Mouse (Mus musculus) cerebellum, adult 11-12 months (tissue): ENCODE measurements at regions not wholly inside any gene's neighbourhood (a gene's known extent, or its start where the extent isn't known, plus 50 kb on each side); places are given as distances from the start of the nearest gene placed in this dataset.

Experiments
- DNase-seq: peaks from one replicate; pipeline ENCODE4 v3.0.0; 2022

DNA sequence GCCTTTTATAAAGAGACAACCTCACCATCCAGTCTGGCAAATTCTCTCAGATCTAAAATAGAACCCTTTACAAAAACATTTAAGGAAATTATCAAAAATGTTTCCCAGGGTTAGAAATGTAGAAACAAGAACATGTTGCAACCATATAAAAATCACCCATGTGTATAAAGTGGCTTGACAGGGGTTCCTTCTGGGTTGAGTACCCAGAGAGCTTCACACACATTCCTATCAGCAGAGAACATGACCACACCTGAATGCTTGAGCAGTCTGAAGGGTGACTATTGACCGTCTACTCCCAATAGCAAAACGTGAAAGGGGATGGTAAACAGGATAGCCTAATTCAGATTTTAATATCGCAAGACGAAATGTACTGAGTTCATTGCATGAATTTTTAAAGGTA, 57.8 kb upstream of the Zfand5 start:
- DNase-seq = no peak

GRCm38 (mm10) chr19:21193461-21193860, 78.6 kb upstream of the Zfand5 start:
- DNase-seq = no peak

DNA sequence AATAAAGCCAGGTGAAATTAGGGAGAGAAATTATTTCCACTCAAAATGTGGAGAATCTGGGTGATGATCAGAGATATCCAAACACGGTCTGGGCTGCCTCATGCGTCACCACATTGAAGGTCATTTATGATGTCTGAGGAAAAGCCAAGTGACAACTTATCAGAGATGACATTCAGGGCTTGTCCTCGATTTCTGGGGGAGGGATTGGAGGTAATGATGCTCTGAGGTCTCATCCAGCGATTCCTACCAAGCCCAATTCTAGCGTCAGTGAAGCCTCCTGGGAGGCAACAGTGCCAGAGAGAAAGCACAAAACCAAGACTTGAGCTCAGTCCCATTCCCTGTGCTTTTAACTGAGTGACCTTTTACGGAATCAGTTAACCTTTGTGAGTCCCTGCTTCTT, 79.5 kb upstream of the Zfand5 start:
- no peak for DNase-seq

DNA sequence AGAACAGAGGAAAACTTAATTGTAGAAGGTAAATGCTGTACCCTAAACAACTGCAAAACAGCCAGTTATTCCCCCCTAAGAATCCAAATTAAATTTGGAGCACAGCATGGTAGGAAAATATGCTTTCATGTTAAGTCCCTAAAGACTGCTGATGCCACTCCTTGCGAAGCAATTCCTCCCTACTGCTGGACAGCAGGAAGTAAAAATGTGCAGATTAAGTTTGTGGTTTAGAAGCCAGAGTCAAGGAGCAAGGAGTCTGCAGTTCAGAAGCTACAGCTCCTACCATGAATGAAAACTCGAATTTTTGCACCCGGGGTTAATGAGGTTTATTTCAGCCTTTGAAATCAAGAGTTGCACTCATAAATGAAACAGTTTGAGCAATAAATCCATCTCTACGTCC, 82.9 kb upstream of the Zfand5 start:
- no peak for DNase-seq

DNA sequence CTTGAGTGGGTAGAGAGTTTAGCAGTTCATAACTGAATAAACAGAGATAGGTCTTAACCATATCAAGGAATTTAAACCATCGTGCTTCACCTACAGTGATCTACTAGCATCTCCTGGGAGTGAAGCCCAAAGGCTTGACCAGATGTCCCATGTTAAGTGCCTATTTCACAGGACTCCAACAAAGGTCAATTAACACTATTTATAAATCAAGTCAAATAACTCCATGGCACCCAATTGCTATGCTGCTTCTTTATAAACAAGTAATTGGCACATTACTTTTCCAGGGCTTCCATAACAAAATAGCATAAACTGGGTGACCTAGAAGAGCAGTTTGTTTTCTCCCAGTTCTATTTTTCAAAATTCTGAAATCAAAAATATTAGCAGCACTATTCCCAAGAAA, 85.4 kb upstream of the Zfand5 start:
- no peak for DNase-seq

DNA sequence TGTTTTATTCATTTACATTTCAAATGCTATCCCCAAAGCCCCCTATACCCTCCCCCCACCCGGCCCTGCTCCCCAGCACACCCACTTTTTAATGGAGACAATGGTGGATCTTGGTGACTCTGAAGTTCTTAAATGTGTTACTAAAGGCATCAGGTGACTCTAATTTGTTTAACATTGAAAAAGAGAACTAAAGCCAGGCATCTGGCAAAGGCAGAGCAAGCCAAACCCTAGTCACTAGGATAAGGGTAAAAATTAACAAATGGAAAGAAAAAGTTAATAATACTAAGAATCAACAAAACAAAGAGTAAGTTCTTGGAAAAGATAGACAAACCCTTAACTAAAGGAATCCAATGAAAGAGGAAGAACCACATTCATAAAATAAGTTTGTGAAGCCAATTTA, 86.1 kb upstream of the Zfand5 start:
- DNase-seq = no peak

GRCm38 (mm10) chr19:21183028-21183427, 89.0 kb upstream of the Zfand5 start:
- DNase-seq = no peak

GRCm38 (mm10) chr19:21179886-21180285, 92.2 kb upstream of the Zfand5 start:
- no peak for DNase-seq

DNA sequence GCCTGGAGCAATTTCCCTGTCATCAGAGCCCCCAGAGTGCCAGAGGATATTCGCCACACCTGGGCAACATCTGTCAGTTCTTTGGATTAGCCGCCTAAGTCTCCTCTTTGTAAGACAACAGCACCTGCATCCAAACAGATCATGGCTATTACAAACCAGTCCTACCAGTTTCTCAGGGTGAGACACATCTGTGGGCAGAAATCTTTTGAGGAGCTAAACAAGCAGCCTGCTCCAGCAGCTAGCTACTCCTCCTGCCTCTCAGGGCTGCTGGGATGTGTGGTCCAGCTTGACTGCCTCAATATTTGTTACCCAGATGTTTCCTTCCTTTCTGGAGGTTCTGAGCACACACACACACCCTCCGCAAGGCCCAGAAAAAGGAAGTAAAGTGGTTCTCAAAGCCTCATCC, 96.6 kb upstream of the Zfand5 start:
- DNase-seq = no peak

- DNase-seq = no peak
Observed at GRCm38 (mm10) chr19:21174636-21175035, 97.4 kb upstream of the Zfand5 start.

- DNase-seq = no peak
Observed at GRCm38 (mm10) chr19:21173896-21174483, 98.1 kb upstream of the Zfand5 start.

GRCm38 (mm10) chr19:21171191-21171590, 100.9 kb upstream of the Zfand5 start:
- no peak for DNase-seq

DNA sequence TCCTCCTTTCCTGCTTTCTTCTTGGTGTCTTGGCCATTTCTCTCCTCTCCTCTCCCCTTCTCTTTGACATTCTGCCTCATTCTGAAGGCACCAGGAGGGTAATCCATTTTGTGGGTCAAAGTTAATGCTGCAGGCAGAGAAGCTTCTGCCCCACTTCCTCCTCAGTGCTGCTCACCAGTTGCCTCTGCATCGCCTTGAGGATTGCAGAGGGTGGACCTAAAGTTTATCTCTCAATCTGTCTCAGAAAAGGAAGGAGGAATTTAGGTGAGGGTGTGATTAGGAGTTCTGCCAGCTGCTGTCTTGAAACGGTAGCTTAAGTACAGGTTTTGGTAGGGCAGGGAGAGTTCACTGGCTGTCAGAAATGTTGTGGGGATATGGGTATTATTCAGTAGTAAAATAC, 101.3 kb upstream of the Zfand5 start:
- DNase-seq = no peak

- no peak for DNase-seq
Observed at GRCm38 (mm10) chr19:21166939-21167338, 105.1 kb upstream of the Zfand5 start.

DNA sequence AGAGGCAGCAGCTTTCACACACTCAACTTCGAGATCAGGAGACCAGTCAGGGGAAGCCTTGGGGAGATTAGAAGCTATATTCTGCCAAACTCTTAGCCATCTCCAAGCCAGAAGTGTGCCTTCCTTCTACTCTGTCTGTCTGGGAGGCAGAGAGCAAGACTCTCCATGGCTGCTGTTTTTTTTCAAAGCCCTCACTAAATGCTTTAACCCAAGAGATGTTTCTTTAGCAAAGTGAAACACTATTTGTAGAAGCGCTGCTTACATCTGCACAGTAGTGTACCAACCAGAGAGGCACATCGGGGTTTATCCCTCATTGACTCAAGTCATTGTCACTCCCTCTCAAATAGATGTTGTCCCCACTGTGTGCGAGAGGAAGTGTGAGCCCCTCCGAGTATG, 105.6 kb upstream of the Zfand5 start:
- no peak for DNase-seq

GRCm38 (mm10) chr19:21165763-21166464, 106.2 kb upstream of the Zfand5 start:
- DNase-seq = no peak

DNA sequence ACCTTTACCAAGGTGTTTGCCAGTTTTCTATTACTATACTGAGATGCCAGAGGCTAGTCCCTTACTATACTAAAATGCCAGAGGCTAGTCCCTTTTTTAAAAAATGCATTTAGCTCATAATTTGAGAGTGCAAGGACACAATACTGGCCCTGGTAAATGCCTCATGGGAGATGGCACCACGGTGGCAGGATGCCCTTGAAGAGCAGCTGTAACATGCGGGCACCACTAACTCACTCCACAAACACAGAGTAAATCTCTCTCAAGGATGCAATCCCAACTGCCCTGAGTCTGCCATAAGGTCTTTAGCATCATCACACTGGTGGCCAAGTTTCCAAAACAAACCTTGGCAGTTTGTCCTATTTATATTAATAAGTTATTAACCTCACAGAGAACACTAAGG, 108.1 kb upstream of the Zfand5 start:
- DNase-seq = no peak

DNA sequence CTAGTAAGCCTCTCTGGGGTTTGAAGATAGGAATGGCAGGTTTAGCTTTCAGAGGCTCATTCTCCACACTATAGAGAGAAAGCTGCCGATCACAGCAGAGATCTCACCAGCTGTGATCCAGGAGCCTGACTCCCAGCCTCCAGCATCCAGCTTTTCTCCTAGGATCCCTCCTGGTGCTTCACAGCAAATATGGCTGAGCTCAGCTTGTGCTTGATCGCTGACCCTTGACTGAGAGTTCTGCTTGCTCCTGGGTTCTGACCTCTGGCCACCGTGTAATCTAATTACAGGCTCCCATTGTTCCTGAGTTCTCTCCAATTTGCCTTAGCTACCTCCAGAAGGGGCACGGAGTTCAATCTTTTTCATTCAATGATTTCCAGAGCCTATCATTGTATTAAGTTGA, 111.1 kb upstream of the Zfand5 start:
- DNase-seq = no peak

- DNase-seq = no peak
Observed at GRCm38 (mm10) chr19:21159189-21160137, 112.6 kb upstream of the Zfand5 start.

DNA sequence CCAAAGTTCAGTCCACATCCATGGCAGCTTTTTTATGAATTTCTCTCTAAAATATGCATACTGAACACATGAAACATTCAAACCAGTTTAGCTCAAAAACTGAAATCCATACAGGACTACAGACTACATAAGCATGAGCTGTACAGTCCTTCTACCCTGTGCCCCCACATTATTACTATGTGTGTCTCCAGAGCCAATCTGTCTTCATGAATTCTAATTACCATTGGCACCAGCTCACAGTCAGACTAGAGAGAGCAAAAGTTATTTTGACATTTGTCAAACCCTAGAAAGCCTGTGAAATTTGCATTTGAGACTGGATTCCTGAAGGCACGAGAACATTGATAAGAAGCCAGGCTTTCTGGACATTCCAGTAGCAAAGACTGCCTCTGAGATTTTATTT, 117.9 kb upstream of the Zfand5 start:
- DNase-seq = no peak

- peak; percentile 88 for DNase-seq
Observed at GRCm38 (mm10) chr19:21152027-21152426, 120.1 kb upstream of the Zfand5 start.

DNA sequence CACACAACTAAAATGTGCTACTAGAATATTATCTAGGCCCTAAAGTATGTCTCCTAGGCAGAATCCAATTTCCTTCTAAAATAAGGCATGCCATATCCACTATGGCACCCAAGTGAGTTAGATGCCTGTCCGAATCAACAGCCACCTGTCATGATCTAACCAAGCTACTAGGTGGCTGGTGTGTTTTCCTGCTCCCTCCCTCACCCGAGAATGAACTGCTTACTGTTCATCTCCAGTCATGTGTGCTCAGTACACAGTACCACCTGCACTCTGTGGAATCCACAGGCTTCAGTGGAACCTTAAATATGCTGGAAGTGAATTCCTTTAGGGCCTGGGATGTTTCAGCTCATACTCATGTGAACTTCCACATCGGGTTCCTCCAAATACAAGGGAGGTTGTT, 121.2 kb upstream of the Zfand5 start:
- DNase-seq = peak; percentile 86

GRCm38 (mm10) chr19:21150241-21150640, 121.8 kb upstream of the Zfand5 start:
- DNase-seq = no peak

DNA sequence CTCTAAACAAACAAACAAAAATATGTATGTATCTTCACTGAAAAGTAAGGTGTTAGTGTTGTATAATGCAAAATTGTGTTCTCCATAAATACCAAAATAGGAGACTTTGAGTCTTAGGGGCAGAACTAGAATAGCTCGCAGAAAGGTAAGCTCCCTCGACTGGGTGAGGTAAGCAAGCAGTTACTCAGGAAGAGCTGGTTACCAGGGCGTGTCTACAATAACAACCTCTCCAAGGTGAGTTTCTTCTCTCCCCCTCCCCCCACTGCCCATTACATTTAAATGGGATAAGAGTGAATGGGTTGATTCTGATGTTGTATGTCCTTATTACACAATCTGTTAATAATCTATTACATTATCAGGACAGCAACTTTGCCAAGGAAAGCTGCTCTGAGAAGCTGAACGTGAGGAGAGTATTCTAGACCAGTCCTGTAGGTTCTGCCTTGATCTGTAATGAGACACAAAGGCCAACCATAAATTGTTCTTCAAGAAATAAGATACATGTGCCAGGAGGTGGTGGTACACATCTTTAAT, 125.2 kb upstream of the Zfand5 start:
- DNase-seq = no peak
